Comparison of ENCODE assay signal across 10 mouse cellular contexts in the genomic region with DNA sequence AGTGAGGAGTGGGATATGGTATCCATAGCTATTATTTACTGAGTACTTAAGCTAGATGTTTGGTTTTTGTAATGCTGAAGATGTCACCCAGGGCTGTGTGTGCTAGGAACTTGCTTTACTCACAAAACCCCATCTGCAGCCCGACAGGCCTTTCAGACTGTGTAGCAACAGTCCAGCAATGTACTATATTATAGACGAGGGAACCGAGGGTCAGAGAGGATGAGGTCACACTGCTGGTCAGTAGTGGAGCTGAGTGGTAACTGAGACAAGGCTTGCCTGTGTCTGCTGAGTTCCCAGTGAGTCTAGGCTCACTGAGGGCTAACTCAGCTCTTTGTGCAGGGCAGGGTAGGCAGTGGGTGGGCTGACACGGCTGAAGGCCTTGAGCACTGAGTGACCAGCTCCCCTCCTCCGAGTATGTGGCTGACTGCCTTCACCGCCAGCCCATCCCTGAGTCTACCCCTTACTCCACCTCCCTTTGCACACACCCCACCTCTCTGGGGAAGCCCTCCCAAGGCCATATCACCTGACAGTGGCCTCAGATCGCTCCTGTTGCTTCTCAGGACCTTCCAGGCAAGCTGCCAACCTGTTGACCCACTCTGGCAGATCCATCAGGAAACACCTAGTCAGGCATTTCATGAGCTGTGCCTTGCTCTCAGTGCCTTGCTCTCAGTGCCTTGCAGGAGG. TPM values are rescaled to one million over a fixed set of nuclear protein-coding genes. Genes with fewer than 3 reads are reported as not detected.
A peak's percentile ranks its signal among the peaks of the same experiment; 100 is the strongest.
DNase-seq lines count a peak whose midpoint lies in the region; ATAC-seq and TF ChIP-seq lines count a peak whose summit lies in the region.
"Had no signal": no experiment of that assay in that cellular context is flagged by ENCODE, and none has a peak within 500 bp of the region (broad histone marks: within the 10 kb centered on the region; RNA-seq: fewer than 3 reads in every experiment).

No protein-coding gene starts in this region.

- H3K4me2 ChIP-seq in heart, embryonic 13.5 days = peak overlapping the region; percentile 6; the same call in 1 of the 2 replicates
- H3K4me2 ChIP-seq in lung, embryonic 14.5 days = no peak overlapping the region
- H3K4me2 ChIP-seq: neural tube, embryonic 12.5 days had no signal

- no peaks in the 10 kb centered on the region for H3K36me3 ChIP-seq in heart, embryonic 13.5 days
- no peaks in the 10 kb centered on the region for H3K36me3 ChIP-seq in lung, embryonic 14.5 days (ENCODE audit: insufficient read depth)
- H3K36me3 ChIP-seq: neural tube, embryonic 12.5 days had no signal

- peaks cover 55% of the 10 kb centered on the region for H3K4me1 ChIP-seq in heart, embryonic 13.5 days
- peaks cover 20% of the 10 kb centered on the region; the same call in 1 of the 2 replicates for H3K4me1 ChIP-seq in lung, embryonic 14.5 days (ENCODE audit: insufficient read depth)

- WGBS in heart, embryonic 13.5 days = 25% methylated on average over 7 of the region's 7 CpGs
- 41% methylated on average over 7 of the region's 7 CpGs for WGBS in lung, embryonic 14.5 days

- intact Hi-C loops in heart, postnatal 36 days (cut with DNase I) = no loop called here

- DNase-seq in heart, postnatal 36 days = no peak
- DNase-seq in MN1 (ENCODE audit: low spot score) = peak; percentile 75
- peak; percentile 74 to 83 for DNase-seq in kidney, adult 8-10 months
- DNase-seq in lung, embryonic 14.5 days = peak; percentile 53
- DNase-seq in gastrocnemius, postnatal 4 days (ENCODE audit: low spot score in 2 of 2) = no peak
- no peak for DNase-seq in adipocyte (ENCODE audit: low spot score)
- DNase-seq in c-Kit-positive CD71-positive TER-119-positive erythroid progenitor cells, embryonic 14.5 days (ENCODE audit: low spot score) = no peak

- no peak overlapping the region for H3K4me3 ChIP-seq in heart, embryonic 13.5 days
- no peak overlapping the region for H3K4me3 ChIP-seq in lung, embryonic 14.5 days (ENCODE audit: low read depth, low read length)
- H3K4me3 ChIP-seq: erythroblast, embryonic 14.5 days; neural tube, embryonic 12.5 days had no signal

- TF ChIP-seq CTCF in lung, embryonic 14.5 days (IDR thresholded peaks at IDR 0.05; ENCODE audit: low read depth) = no peak

- H3K27ac ChIP-seq in heart, embryonic 13.5 days (replicated peaks) = peak overlapping the region; percentile 51
- H3K27ac ChIP-seq in lung, embryonic 14.5 days (ENCODE audit: low read depth) = no peak overlapping the region
- H3K27ac ChIP-seq: neural tube, embryonic 12.5 days had no signal

- H3K9ac ChIP-seq in heart, embryonic 13.5 days = no peak overlapping the region
- H3K9ac ChIP-seq in lung, embryonic 14.5 days = no peak overlapping the region
- H3K9ac ChIP-seq: neural tube, embryonic 12.5 days had no signal

- peaks cover 31% of the 10 kb centered on the region for H3K27me3 ChIP-seq in heart, embryonic 13.5 days (replicated peaks)
- H3K27me3 ChIP-seq in lung, embryonic 14.5 days (ENCODE audit: insufficient read depth, low read length) = no peaks in the 10 kb centered on the region
- H3K27me3 ChIP-seq: neural tube, embryonic 12.5 days had no signal

- ATAC-seq in heart, embryonic 13.5 days (ENCODE audit: extremely low read depth, insufficient number of reproducible peaks, low FRiP score, low TSS enrichment) = peak; percentile 17; the same call in 1 of the 2 replicates
- ATAC-seq in lung, embryonic 14.5 days (ENCODE audit: insufficient read depth) = no peak

- H3K9me3 ChIP-seq in heart, embryonic 13.5 days = no peaks in the 10 kb centered on the region
- H3K9me3 ChIP-seq in lung, embryonic 14.5 days (ENCODE audit: low read depth, low read length) = no peaks in the 10 kb centered on the region
- H3K9me3 ChIP-seq: neural tube, embryonic 12.5 days had no signal

RNA-seq across cellular contexts. Expression of a gene that starts 8.8 kb away (rescaled TPM):
- polyA plus RNA-seq in heart, embryonic 13.5 days (2015; fragmentation: Nextera tagmentation; extraction: Ambion mirVana) = 0.13 and 0.14 TPM in 2 replicates
- under 1 TPM in 1 of 2 experiments, not detected in 1; 0.17 TPM for total RNA-seq in heart, postnatal 36 days (2021)
- polyA plus RNA-seq in lung, embryonic 14.5 days (2014; fragmentation: Nextera tagmentation; extraction: Ambion mirVana) = 0.46 and 0.76 TPM in 2 replicates
- under 1 TPM; 0.70 to 0.93 TPM for total RNA-seq in gastrocnemius, postnatal 4 days (2021)
- polyA plus RNA-seq: erythroblast, embryonic 14.5 days had no signal

RNA-seq across cellular contexts. Expression of a gene that starts 30.6 kb away (rescaled TPM):
- 23.8 and 24.2 TPM in 2 replicates for polyA plus RNA-seq in heart, embryonic 13.5 days (2015; fragmentation: Nextera tagmentation; extraction: Ambion mirVana)
- total RNA-seq in heart, postnatal 36 days (2021) = 10 to 100 TPM; 42.3 to 53.3 TPM
- polyA plus RNA-seq in lung, embryonic 14.5 days (2014; fragmentation: Nextera tagmentation; extraction: Ambion mirVana) = 17.5 and 18.3 TPM in 2 replicates
- total RNA-seq in gastrocnemius, postnatal 4 days (2021) = 10 to 100 TPM; 80.8 to 81.1 TPM

Comparison
In these comparisons a context has a peak if more than half of its experiments do, and no peak if none do; other contexts are left out.
1. DNase-seq: peak in MN1 (single experiment), kidney, adult 8-10 months (2 of 2) and lung, embryonic 14.5 days (single experiment); none in heart, postnatal 36 days (0 of 2), gastrocnemius, postnatal 4 days (0 of 2), adipocyte (single experiment) and c-Kit-positive CD71-positive TER-119-positive erythroid progenitor cells, embryonic 14.5 days (single experiment).